Mouse (Mus musculus) thymus, postnatal 10 days (tissue): ENCODE measurements at regions not wholly inside any gene's neighbourhood (a gene's known extent, or its start where the extent isn't known, plus 50 kb on each side); places are given as distances from the start of the nearest gene placed in this dataset.

Experiments used
- DNase-seq, 2 experiments: peaks; one replicate each; pipeline ENCODE4 v3.0.0; 2021; ENCODE audit warnings: low spot score in 2 of 2

DNA sequence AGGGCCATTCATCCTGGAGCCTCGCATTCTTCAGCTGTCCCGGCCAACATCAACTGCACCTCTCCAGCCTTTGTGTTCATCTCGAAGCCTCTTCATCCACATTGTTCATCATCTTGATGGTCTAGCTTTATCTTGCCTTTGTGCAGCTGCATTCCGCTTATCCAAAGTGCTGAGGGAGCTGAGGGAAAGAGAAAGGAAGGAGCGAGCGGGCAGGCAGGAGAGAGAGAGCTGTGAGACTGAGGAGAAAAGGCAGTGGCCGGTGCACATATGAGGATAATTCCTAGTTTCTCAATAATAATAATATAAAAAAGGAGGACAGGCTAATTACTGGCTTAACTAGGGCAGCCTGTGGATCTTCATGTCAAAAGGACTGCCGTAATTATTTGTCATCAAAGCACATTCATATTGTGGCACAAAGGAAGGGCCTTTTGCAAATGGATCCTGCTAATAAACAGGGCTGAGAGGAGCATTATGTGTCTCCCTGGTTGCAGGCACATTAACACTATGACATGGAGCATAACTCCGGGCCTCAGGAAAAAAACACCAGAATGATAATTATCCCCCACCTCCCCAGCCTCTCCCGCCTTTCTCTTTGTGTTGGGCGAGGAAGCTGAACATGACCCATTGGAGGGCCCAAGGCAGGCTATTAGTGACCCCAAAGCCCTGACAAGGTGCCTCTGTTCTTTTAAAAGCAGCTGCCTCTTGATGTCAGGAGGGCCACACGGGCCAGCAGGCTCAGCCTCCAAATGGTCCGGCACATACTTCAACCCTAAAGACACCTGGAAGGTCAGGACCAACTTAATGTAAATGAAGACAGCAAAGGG is 751.9 kb downstream of the Bcl11a start:
- no peak for DNase-seq

DNA sequence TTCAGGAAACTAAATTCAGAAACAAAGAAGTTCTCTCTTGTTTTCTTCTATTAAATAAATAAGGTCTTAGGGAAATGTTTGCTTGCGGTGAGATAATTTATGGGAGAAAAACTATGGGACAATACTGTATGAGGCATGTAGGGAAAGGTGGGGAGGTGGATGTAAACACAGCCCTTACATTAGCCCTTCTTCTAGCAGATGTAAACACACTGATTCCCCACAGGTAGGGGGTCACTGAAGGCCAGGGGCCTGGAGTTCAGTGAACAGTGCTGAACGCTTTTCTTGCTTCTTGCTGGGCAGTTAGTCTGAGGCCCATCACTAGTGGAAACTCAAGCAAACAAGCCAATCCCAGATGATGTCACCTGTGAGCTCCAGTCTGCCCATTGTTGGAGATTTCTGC is 752.6 kb downstream of the Bcl11a start:
- DNase-seq: no peak

DNA sequence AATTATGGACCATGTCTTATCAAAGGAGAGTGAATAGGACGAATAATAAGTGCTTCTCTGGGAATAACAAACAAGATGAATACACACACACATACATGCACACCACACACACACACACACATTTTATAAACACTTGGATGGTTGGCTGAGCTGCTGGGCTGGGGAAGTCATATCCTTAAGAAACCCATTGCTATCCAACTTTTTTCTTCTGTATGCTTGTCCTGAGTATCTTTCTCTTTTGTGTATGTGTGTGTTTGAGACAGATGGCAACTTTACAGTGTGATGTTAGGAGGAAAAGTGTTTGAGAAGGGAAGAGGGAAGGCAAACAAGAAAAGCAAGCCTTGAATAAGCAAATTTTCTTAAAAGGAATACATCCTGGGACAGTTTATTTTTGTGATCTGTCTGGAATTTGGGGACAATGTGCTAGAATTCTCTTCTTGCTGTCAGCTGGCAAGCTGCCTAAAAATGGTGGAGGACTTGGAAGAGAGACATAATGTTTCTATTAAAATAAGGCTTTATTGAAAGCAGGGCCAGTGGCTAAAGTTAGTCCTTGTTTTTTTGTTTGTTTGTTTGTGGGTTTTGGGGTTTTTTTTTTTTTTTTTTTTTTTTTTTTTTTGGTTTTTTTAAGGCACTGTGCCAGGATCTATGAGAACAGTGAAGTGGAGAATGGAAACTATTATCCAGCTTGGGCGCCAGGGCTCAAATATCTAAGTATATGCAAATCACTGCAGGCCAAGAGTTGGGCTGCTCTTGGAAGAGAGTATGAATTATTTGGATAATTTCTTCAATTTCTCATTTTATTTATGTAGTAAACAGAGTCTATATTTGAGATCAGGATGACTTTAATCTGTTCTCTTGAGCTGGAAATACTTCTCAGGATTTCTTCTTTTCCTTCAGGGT is 766.2 kb downstream of the Bcl11a start:
- no peak for DNase-seq

DNA sequence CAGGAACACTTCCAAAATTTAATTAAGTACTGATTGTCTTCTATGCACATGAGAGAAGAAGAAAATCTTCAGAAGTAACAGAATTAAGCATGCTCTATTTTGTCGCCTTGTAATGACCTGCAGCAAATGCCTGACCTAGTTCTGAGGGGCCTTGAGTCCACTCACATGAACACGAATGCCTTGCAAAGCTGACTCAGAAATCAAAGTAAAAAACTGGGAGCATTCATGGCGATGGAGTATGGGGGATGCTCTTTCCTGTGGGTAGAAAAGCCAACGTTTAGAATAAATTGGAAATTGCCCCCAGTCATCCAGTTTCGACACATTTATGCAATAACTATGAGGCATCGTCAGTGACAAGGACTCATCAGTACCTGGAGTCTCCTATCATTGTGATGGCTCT is 779.1 kb downstream of the Bcl11a start:
- no peak for DNase-seq

DNA sequence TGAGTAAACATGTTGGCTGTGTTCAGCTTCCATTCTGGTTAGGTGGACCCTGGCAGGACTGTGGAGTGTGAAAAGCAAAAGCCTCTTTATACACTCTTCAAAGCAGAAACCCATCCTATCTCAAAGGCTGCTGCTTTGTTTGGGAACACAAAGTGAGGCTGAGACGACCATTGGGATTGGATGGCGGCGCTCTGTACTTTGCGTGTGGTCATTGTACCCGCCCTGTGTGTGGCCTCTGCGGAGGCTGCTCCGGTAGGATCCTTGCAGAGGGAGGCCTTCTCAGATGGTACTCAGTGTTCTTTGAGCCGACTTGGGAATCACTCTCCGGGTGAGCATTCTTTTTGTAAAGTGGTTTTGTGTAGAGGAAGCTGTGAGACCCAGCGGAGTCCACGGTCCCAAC is 786.8 kb downstream of the Bcl11a start:
- DNase-seq: no peak

DNA sequence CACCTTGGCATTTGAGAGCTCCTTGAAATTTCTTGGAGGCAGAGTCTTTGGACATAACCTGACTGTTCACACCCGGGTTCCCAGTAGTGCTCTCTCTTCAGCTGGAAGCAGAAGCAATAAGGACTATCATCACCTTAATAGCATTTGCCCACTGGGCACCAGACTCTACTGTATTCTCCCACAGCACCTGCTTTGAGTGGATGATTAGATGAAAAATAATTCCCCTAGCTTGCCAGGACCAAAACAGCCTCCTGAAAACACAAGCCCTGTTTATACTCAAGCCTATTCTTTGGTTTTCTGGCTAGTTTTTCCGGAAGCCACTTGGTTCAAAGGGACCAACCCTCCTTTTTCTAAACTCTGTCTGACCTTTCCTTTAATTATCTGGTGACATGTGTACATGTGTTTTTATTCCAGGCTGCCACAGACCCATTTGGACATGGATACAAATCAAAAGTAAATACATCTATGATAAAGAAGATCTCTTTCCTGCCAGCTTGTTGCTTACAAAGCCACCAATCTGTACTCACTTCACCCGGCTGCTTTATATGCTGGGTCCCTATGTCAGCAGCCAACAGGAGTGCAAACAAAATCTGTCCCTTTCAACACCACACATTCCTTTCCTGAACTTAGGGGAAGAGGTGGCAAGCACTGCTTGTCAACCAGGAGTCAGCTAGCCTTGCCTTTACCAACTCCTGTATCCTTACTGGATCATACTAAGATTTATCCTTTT is 787.4 kb downstream of the Bcl11a start:
- no peak for DNase-seq
